Mouse (Mus musculus) adrenal gland, adult (tissue): ENCODE measurements around the gene Rab22a.
"Not testable (repeated sequence)": the region's sequence is repeated elsewhere in the genome, so short reads cannot be mapped to it uniquely, and the experiment has no call there.

Source experiments
- DNase-seq, 2 experiments: peaks; one replicate each; pipeline ENCODE4 v3.0.0; 2022 to 2023; ENCODE audit warnings: low spot score in 1 of 2; ENCODE audit not compliant: inconsistent age in 2 of 2

Gene Rab22a

GRCm38 (mm10) chr2:173666876-173667275 lies 7.3 kb downstream of the Rab22a start:
- DNase-seq, result no peak

- no peak for DNase-seq
These were observed 12.9 kb downstream of the Rab22a start for GRCm38 (mm10) chr2:173672328-173672896.

- no peak for DNase-seq
These were observed 13.9 kb downstream of the Rab22a start for GRCm38 (mm10) chr2:173673469-173673868.

GRCm38 (mm10) chr2:173678593-173678992 lies 19.0 kb downstream of the Rab22a start:
- no peak for DNase-seq

- no peak for DNase-seq
These were observed 19.7 kb downstream of the Rab22a start for GRCm38 (mm10) chr2:173679217-173679616.

GRCm38 (mm10) chr2:173680153-173680552 lies 20.6 kb downstream of the Rab22a start:
- DNase-seq, result peak in 1 of 2 experiments; percentile 57

GRCm38 (mm10) chr2:173682773-173683172 lies 23.2 kb downstream of the Rab22a start:
- DNase-seq, result no peak

- DNase-seq, result no peak
These were observed 26.3 kb downstream of the Rab22a start for GRCm38 (mm10) chr2:173685781-173686361.

GRCm38 (mm10) chr2:173687363-173687762 lies 27.8 kb downstream of the Rab22a start:
- no peak for DNase-seq

- peak in 1 of 2 experiments; percentile 51 for DNase-seq
These were observed 30.3 kb downstream of the Rab22a start for GRCm38 (mm10) chr2:173689835-173690234.

GRCm38 (mm10) chr2:173691748-173692147 lies 32.2 kb downstream of the Rab22a start:
- no peak for DNase-seq

- DNase-seq, result no peak
These were observed 33.1 kb downstream of the Rab22a start for GRCm38 (mm10) chr2:173692693-173693092.

- no peak for DNase-seq
These were observed 39.3 kb downstream of the Rab22a start for GRCm38 (mm10) chr2:173698850-173699249.

- peak in 1 of 2 experiments; percentile 52 for DNase-seq
These were observed 42.7 kb downstream of the Rab22a start for GRCm38 (mm10) chr2:173702096-173702866.

GRCm38 (mm10) chr2:173702867-173703237 lies 43.3 kb downstream of the Rab22a start:
- DNase-seq, result no peak

- no peak for DNase-seq
These were observed 46.4 kb downstream of the Rab22a start for GRCm38 (mm10) chr2:173705827-173706551.

GRCm38 (mm10) chr2:173707626-173708025 lies 48.1 kb downstream of the Rab22a start:
- DNase-seq, result not testable (repeated sequence)

- no peak for DNase-seq
These were observed 50.6 kb downstream of the Rab22a start for GRCm38 (mm10) chr2:173710193-173710592.

- DNase-seq, result peak in 1 of 2 experiments; percentile 29
These were observed 53.1 kb downstream of the Rab22a start for GRCm38 (mm10) chr2:173712656-173713055.

GRCm38 (mm10) chr2:173713241-173713640 lies 53.7 kb downstream of the Rab22a start:
- peak; percentile 49 to 80 for DNase-seq

GRCm38 (mm10) chr2:173714620-173715218 lies 55.2 kb downstream of the Rab22a start:
- DNase-seq, result no peak
